Mouse (Mus musculus): Measurements from ENCODE around the gene Gm20388. TPM values are rescaled to one million over a fixed set of nuclear protein-coding genes. Genes with fewer than 3 reads are reported as not detected.

The Gm20388 gene
- polyA plus RNA-seq, 1 experiment from 2014 or later = not detected

- Histone ChIP-seq H3K36me3 (peaks cover 11% of the 10 kb centered on the region), H3K4me2 (no peak overlapping the region), H3K9ac (no peak overlapping the region), H3K9me3 (no peaks in the 10 kb centered on the region), H3K4me1 (no peaks in the 10 kb centered on the region), H3K27me3 (replicated peaks) (no peaks in the 10 kb centered on the region), H3K27ac (replicated peaks) (no peak overlapping the region), H3K4me3 (no peak overlapping the region)
- 69% methylated on average over 7 of the region's 7 CpGs for WGBS
- no peak for ATAC-seq (ENCODE audit: extremely low read depth, insufficient number of reproducible peaks, low FRiP score, low TSS enrichment)
Observed at GRCm38 (mm10) chr8:123844341-123844740, 3933.7 kb downstream of the Gm20388 start.

GRCm38 (mm10) chr8:123845114-123845513 lies 3934.5 kb downstream of the Gm20388 start:
- no peaks in the 10 kb centered on the region for H3K4me1 ChIP-seq
- H3K9me3 ChIP-seq = no peaks in the 10 kb centered on the region
- H3K27ac ChIP-seq (replicated peaks) = no peak overlapping the region
- WGBS = 86% methylated on average over 13 of the region's 13 CpGs
- peaks cover 11% of the 10 kb centered on the region for H3K36me3 ChIP-seq
- no peaks in the 10 kb centered on the region for H3K27me3 ChIP-seq (replicated peaks)
- H3K9ac ChIP-seq = no peak overlapping the region
- H3K4me3 ChIP-seq = no peak overlapping the region
- no peak overlapping the region for H3K4me2 ChIP-seq
- no peak for ATAC-seq (ENCODE audit: extremely low read depth, insufficient number of reproducible peaks, low FRiP score, low TSS enrichment)

GRCm38 (mm10) chr8:123845991-123846390 lies 3935.3 kb downstream of the Gm20388 start:
- WGBS = 83% methylated on average over 10 of the region's 10 CpGs

GRCm38 (mm10) chr8:123846509-123846908 lies 3935.9 kb downstream of the Gm20388 start:
- Histone ChIP-seq H3K4me3 (no peak overlapping the region), H3K9me3 (no peaks in the 10 kb centered on the region), H3K27ac (replicated peaks) (no peak overlapping the region), H3K27me3 (replicated peaks) (no peaks in the 10 kb centered on the region), H3K36me3 (peaks cover 10% of the 10 kb centered on the region), H3K4me2 (no peak overlapping the region), H3K9ac (no peak overlapping the region), H3K4me1 (no peaks in the 10 kb centered on the region)
- no peak for ATAC-seq (ENCODE audit: extremely low read depth, insufficient number of reproducible peaks, low FRiP score, low TSS enrichment)
- 85% methylated on average over 12 of the region's 12 CpGs for WGBS

More at GRCm38 (mm10) chr8:123845991-123846390, 3935.3 kb downstream of the Gm20388 start:
- H3K4me3 ChIP-seq = no peak overlapping the region
- H3K4me1 ChIP-seq = no peaks in the 10 kb centered on the region
- H3K36me3 ChIP-seq = peaks cover 11% of the 10 kb centered on the region
- no peak overlapping the region for H3K4me2 ChIP-seq
- no peak overlapping the region for H3K27ac ChIP-seq (replicated peaks)
- H3K9ac ChIP-seq = no peak overlapping the region
- H3K27me3 ChIP-seq (replicated peaks) = no peaks in the 10 kb centered on the region
- H3K9me3 ChIP-seq = no peaks in the 10 kb centered on the region
- ATAC-seq (ENCODE audit: extremely low read depth, insufficient number of reproducible peaks, low FRiP score, low TSS enrichment) = no peak

GRCm38 (mm10) chr8:123847546-123847945 lies 3936.9 kb downstream of the Gm20388 start:
- Histone ChIP-seq H3K27me3 (replicated peaks) (no peaks in the 10 kb centered on the region), H3K4me1 (no peaks in the 10 kb centered on the region), H3K4me2 (no peak overlapping the region), H3K9me3 (no peaks in the 10 kb centered on the region), H3K9ac (no peak overlapping the region), H3K4me3 (no peak overlapping the region), H3K27ac (replicated peaks) (no peak overlapping the region), H3K36me3 (peaks cover 3% of the 10 kb centered on the region; the same call in 1 of the 2 replicates)
- ATAC-seq (ENCODE audit: extremely low read depth, insufficient number of reproducible peaks, low FRiP score, low TSS enrichment) = no peak
- WGBS = 58% methylated on average over 3 of the region's 3 CpGs

- Histone ChIP-seq H3K27ac (replicated peaks) (no peak overlapping the region), H3K36me3 (peaks cover 3% of the 10 kb centered on the region; the same call in 1 of the 2 replicates), H3K4me1 (no peaks in the 10 kb centered on the region), H3K4me2 (no peak overlapping the region), H3K4me3 (no peak overlapping the region), H3K9me3 (no peaks in the 10 kb centered on the region), H3K27me3 (replicated peaks) (no peaks in the 10 kb centered on the region), H3K9ac (no peak overlapping the region)
- 80% methylated on average over 4 of the region's 4 CpGs for WGBS
- ATAC-seq (ENCODE audit: extremely low read depth, insufficient number of reproducible peaks, low FRiP score, low TSS enrichment) = no peak
Observed at GRCm38 (mm10) chr8:123849352-123849751, 3938.7 kb downstream of the Gm20388 start.

- H3K4me2 ChIP-seq = no peak overlapping the region
- WGBS = 69% methylated on average over 5 of the region's 5 CpGs
- H3K4me1 ChIP-seq = no peaks in the 10 kb centered on the region
- no peak overlapping the region for H3K9ac ChIP-seq
- no peak overlapping the region for H3K27ac ChIP-seq (replicated peaks)
- ATAC-seq (ENCODE audit: extremely low read depth, insufficient number of reproducible peaks, low FRiP score, low TSS enrichment) = no peak
- H3K27me3 ChIP-seq (replicated peaks) = no peaks in the 10 kb centered on the region
- 0 out of 2 replicates have a peak, but pooled peaks cover 2% of the 10 kb centered on the region for H3K36me3 ChIP-seq
- 0 out of 2 replicates have a peak, but pooled peaks cover 5% of the 10 kb centered on the region for H3K9me3 ChIP-seq
- no peak overlapping the region for H3K4me3 ChIP-seq
Observed at GRCm38 (mm10) chr8:123851590-123851989, 3940.9 kb downstream of the Gm20388 start.

- no peak overlapping the region for H3K4me3 ChIP-seq
- no peak for ATAC-seq (ENCODE audit: extremely low read depth, insufficient number of reproducible peaks, low FRiP score, low TSS enrichment)
- H3K36me3 ChIP-seq = 0 out of 2 replicates have a peak, but pooled peaks cover 2% of the 10 kb centered on the region
- H3K9me3 ChIP-seq = 0 out of 2 replicates have a peak, but pooled peaks cover 5% of the 10 kb centered on the region
- H3K27me3 ChIP-seq (replicated peaks) = no peaks in the 10 kb centered on the region
- no peak overlapping the region for H3K9ac ChIP-seq
- H3K4me2 ChIP-seq = no peak overlapping the region
- WGBS = 64% methylated on average over 1 of the region's 1 CpGs
- no peak overlapping the region for H3K27ac ChIP-seq (replicated peaks)
- peaks cover 12% of the 10 kb centered on the region for H3K4me1 ChIP-seq
Observed at GRCm38 (mm10) chr8:123854252-123854651, 3943.6 kb downstream of the Gm20388 start.

- Histone ChIP-seq H3K4me2 (no peak overlapping the region), H3K36me3 (0 out of 2 replicates have a peak, but pooled peaks cover 2% of the 10 kb centered on the region), H3K4me1 (peaks cover 12% of the 10 kb centered on the region), H3K4me3 (no peak overlapping the region), H3K27ac (replicated peaks) (no peak overlapping the region), H3K9ac (no peak overlapping the region), H3K9me3 (0 out of 2 replicates have a peak, but pooled peaks cover 5% of the 10 kb centered on the region), H3K27me3 (replicated peaks) (no peaks in the 10 kb centered on the region)
- 86% methylated on average over 9 of the region's 9 CpGs for WGBS
- no peak for ATAC-seq (ENCODE audit: extremely low read depth, insufficient number of reproducible peaks, low FRiP score, low TSS enrichment)
Observed at GRCm38 (mm10) chr8:123854733-123855475, 3944.3 kb downstream of the Gm20388 start.

GRCm38 (mm10) chr8:123857361-123857760 lies 3946.7 kb downstream of the Gm20388 start:
- Histone ChIP-seq H3K27me3 (replicated peaks) (peaks cover 20% of the 10 kb centered on the region), H3K9ac (no peak overlapping the region), H3K4me2 (no peak overlapping the region), H3K27ac (replicated peaks) (no peak overlapping the region), H3K9me3 (0 out of 2 replicates have a peak, but pooled peaks cover 5% of the 10 kb centered on the region), H3K4me1 (peaks cover 14% of the 10 kb centered on the region), H3K36me3 (0 out of 2 replicates have a peak, but pooled peaks cover 2% of the 10 kb centered on the region), H3K4me3 (no peak overlapping the region)
- WGBS = 74% methylated on average over 3 of the region's 3 CpGs
- no peak for ATAC-seq (ENCODE audit: extremely low read depth, insufficient number of reproducible peaks, low FRiP score, low TSS enrichment)

- WGBS = under 1% methylated on average over 17 of the region's 17 CpGs
- Histone ChIP-seq H3K36me3 (0 out of 2 replicates have a peak, but pooled peaks cover 2% of the 10 kb centered on the region), H3K9ac (peak overlapping the region; percentile 89), H3K4me2 (peak overlapping the region; percentile 88), H3K4me3 (peak overlapping the region; percentile 93), H3K9me3 (0 out of 2 replicates have a peak, but pooled peaks cover 5% of the 10 kb centered on the region), H3K27me3 (replicated peaks) (peaks cover 29% of the 10 kb centered on the region), H3K27ac (replicated peaks) (peak overlapping the region; percentile 57; the same call in 1 of the 2 replicates), H3K4me1 (peaks cover 14% of the 10 kb centered on the region)
- no peak for ATAC-seq (ENCODE audit: extremely low read depth, insufficient number of reproducible peaks, low FRiP score, low TSS enrichment)
Observed at GRCm38 (mm10) chr8:123858574-123858940, 3947.9 kb downstream of the Gm20388 start.

Data from heart, embryonic 13.5 days (tissue).